Mouse (Mus musculus): ENCODE data around the gene Acox3.
A peak's percentile ranks its signal among the peaks of the same experiment; 100 is the strongest.

Acox3 gene

DNA sequence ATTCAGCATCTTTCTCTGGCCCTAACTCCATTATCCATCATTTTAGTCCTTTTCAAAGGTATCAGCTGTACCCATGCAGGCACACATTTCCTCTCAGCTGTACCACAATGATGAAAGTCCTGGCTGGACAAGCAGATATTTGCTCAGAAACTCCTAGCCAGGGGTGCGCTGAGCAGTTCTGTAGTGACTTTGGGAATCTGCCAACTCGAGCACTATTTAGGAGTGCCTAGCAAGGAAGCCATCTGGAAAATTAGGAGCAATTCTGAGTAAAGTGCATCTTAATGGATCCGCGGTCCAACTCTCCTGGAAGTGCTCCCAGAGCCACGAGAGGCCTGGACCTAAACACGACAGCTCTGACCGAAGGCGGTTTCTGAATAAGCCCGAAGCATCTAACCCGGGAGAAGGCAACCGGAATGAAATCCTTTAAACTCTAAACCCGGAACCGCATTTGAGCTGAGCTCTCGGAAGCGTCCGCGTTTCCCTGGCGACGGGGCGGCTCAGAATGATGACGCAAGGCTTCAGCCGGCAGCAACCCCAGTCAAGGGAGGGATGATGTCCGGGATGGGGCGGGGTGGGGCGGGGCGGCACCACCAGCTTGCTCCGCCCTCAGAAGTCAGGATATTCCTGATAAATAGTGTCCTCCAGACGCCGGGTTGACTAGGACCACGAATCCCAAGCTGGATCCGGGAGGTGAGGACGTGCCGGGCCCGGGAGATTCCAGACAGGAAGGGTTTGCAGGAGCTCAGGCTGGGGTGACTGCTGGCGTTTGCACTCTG lies at the start of gene Acox3:
Gene Acox3, plus strand, starts transcription at position 596 of the 776 bp plus-strand sequence.
- no peaks in the 10 kb centered on the region for H3K36me3 ChIP-seq (ENCODE audit: insufficient read depth, low read length)
- H3K9me3 ChIP-seq (ENCODE audit: low read length) = no peaks in the 10 kb centered on the region
- no peak for TF ChIP-seq NANOG (IDR thresholded peaks at IDR 0.05; ENCODE audit: borderline replicate concordance, low read length)
- TF ChIP-seq CTCF (conservative IDR thresholded peaks at IDR 0.05; ENCODE audit: low read length) = no peak
- TF ChIP-seq POU5F1 (IDR thresholded peaks at IDR 0.05; ENCODE audit: borderline replicate concordance, low read length) = no peak
- peaks cover 15% of the 10 kb centered on the region for H3K4me1 ChIP-seq (replicated peaks; ENCODE audit: low read depth, low read length)
- H3K27me3 ChIP-seq (ENCODE audit: insufficient read depth, low read length) = peaks cover 11% of the 10 kb centered on the region; the same call in 1 of the 2 replicates
- peak within 1 kb of the TSS; percentile 83 for H3K4me3 ChIP-seq (replicated peaks; ENCODE audit: low read length)

DNA sequence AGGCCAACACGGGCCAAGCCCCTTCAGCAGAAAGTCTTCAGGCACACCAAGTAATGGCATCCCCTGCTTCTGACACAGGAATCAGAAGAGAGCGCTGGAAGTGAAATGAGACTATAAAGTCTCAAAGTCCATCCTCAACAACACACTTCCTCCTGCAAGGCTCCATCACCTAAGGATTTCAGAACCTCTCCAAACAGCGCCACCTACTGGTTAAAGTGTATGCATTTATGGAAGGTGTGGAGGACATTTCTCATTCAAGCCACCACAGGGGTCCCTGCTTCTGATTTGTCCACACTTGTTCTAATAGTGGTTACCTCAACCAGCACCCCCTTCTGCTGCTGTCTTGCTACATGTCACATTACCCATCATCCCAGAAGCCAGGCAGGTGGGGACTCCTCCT lies 46.6 kb upstream of the Acox3 start:
- Histone ChIP-seq H3K4me1 (replicated peaks; ENCODE audit: low read depth, low read length) (peaks cover 3% of the 10 kb centered on the region; the same call in 1 of the 2 replicates), H3K27me3 (ENCODE audit: insufficient read depth, low read length) (peaks cover 18% of the 10 kb centered on the region), H3K36me3 (ENCODE audit: insufficient read depth, low read length) (no peaks in the 10 kb centered on the region), H3K9me3 (ENCODE audit: low read length) (peaks cover 9% of the 10 kb centered on the region; the same call in 1 of the 2 replicates), H3K4me3 (replicated peaks; ENCODE audit: low read length) (no peak overlapping the region)
- no peak for TF ChIP-seq NANOG (IDR thresholded peaks at IDR 0.05; ENCODE audit: borderline replicate concordance, low read length)
- TF ChIP-seq CTCF (conservative IDR thresholded peaks at IDR 0.05; ENCODE audit: low read length) = peak; percentile 50
- TF ChIP-seq POU5F1 (IDR thresholded peaks at IDR 0.05; ENCODE audit: borderline replicate concordance, low read length) = no peak

- Histone ChIP-seq H3K9me3 (ENCODE audit: low read length) (peaks cover 9% of the 10 kb centered on the region; the same call in 1 of the 2 replicates), H3K4me1 (replicated peaks; ENCODE audit: low read depth, low read length) (no peaks in the 10 kb centered on the region), H3K36me3 (ENCODE audit: insufficient read depth, low read length) (no peaks in the 10 kb centered on the region), H3K4me3 (replicated peaks; ENCODE audit: low read length) (no peak overlapping the region), H3K27me3 (ENCODE audit: insufficient read depth, low read length) (peaks cover 9% of the 10 kb centered on the region)
- TF ChIP-seq NANOG (IDR thresholded peaks at IDR 0.05; ENCODE audit: borderline replicate concordance, low read length) = no peak
- no peak for TF ChIP-seq POU5F1 (IDR thresholded peaks at IDR 0.05; ENCODE audit: borderline replicate concordance, low read length)
- no peak for TF ChIP-seq CTCF (conservative IDR thresholded peaks at IDR 0.05; ENCODE audit: low read length)
Observed at GRCm38 (mm10) chr5:35537474-35537873, 45.4 kb upstream of the Acox3 start.

GRCm38 (mm10) chr5:35538022-35538421 lies 44.8 kb upstream of the Acox3 start:
- Histone ChIP-seq H3K4me3 (replicated peaks; ENCODE audit: low read length) (no peak overlapping the region), H3K36me3 (ENCODE audit: insufficient read depth, low read length) (no peaks in the 10 kb centered on the region), H3K9me3 (ENCODE audit: low read length) (peaks cover 9% of the 10 kb centered on the region; the same call in 1 of the 2 replicates), H3K4me1 (replicated peaks; ENCODE audit: low read depth, low read length) (no peaks in the 10 kb centered on the region), H3K27me3 (ENCODE audit: insufficient read depth, low read length) (0 out of 2 replicates have a peak, but pooled peaks cover 3% of the 10 kb centered on the region)
- TF ChIP-seq CTCF (conservative IDR thresholded peaks at IDR 0.05; ENCODE audit: low read length) (no peak), NANOG (IDR thresholded peaks at IDR 0.05; ENCODE audit: borderline replicate concordance, low read length) (no peak), POU5F1 (IDR thresholded peaks at IDR 0.05; ENCODE audit: borderline replicate concordance, low read length) (no peak)

DNA sequence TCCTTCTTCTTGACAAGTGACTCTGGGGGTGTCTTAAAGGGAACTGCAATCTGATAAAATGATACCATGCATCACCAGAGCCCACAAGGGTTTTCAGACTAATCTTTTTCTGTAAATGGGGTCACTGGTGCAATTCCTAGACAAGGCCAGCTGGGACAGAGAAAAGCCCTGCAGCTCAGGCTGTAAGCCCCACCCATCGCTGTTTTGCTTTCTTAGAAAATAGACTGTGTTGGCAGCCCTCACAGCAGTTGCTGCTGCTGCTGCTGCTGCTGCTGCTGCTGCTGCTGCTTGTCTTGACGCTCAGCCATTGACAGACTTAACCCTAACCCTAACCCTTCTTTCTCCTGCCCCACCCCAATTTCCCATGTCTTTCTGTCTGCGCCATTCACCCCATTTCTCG lies 43.3 kb upstream of the Acox3 start:
- Histone ChIP-seq H3K9me3 (ENCODE audit: low read length) (peaks cover 9% of the 10 kb centered on the region; the same call in 1 of the 2 replicates), H3K36me3 (ENCODE audit: insufficient read depth, low read length) (no peaks in the 10 kb centered on the region), H3K4me3 (replicated peaks; ENCODE audit: low read length) (no peak overlapping the region), H3K27me3 (ENCODE audit: insufficient read depth, low read length) (0 out of 2 replicates have a peak, but pooled peaks cover 3% of the 10 kb centered on the region), H3K4me1 (replicated peaks; ENCODE audit: low read depth, low read length) (no peaks in the 10 kb centered on the region)
- TF ChIP-seq NANOG (IDR thresholded peaks at IDR 0.05; ENCODE audit: borderline replicate concordance, low read length) (no peak), CTCF (conservative IDR thresholded peaks at IDR 0.05; ENCODE audit: low read length) (no peak), POU5F1 (IDR thresholded peaks at IDR 0.05; ENCODE audit: borderline replicate concordance, low read length) (no peak)

GRCm38 (mm10) chr5:35540555-35540954 lies 42.3 kb upstream of the Acox3 start:
- H3K27me3 ChIP-seq (ENCODE audit: insufficient read depth, low read length) = 0 out of 2 replicates have a peak, but pooled peaks cover 3% of the 10 kb centered on the region
- TF ChIP-seq NANOG (IDR thresholded peaks at IDR 0.05; ENCODE audit: borderline replicate concordance, low read length) (no peak), CTCF (conservative IDR thresholded peaks at IDR 0.05; ENCODE audit: low read length) (no peak), POU5F1 (IDR thresholded peaks at IDR 0.05; ENCODE audit: borderline replicate concordance, low read length) (no peak)
- H3K9me3 ChIP-seq (ENCODE audit: low read length) = peaks cover 7% of the 10 kb centered on the region; the same call in 1 of the 2 replicates

GRCm38 (mm10) chr5:35541059-35541790 lies 41.6 kb upstream of the Acox3 start:
- 0 out of 2 replicates have a peak, but pooled peaks cover 3% of the 10 kb centered on the region for H3K27me3 ChIP-seq (ENCODE audit: insufficient read depth, low read length)
- no peak overlapping the region for H3K4me3 ChIP-seq (replicated peaks; ENCODE audit: low read length)
- no peak for TF ChIP-seq CTCF (conservative IDR thresholded peaks at IDR 0.05; ENCODE audit: low read length)
- TF ChIP-seq POU5F1 (IDR thresholded peaks at IDR 0.05; ENCODE audit: borderline replicate concordance, low read length) = no peak
- no peak for TF ChIP-seq NANOG (IDR thresholded peaks at IDR 0.05; ENCODE audit: borderline replicate concordance, low read length)
- no peaks in the 10 kb centered on the region for H3K4me1 ChIP-seq (replicated peaks; ENCODE audit: low read depth, low read length)
- no peaks in the 10 kb centered on the region for H3K36me3 ChIP-seq (ENCODE audit: insufficient read depth, low read length)
- H3K9me3 ChIP-seq (ENCODE audit: low read length) = no peaks in the 10 kb centered on the region

More at GRCm38 (mm10) chr5:35540555-35540954, 42.3 kb upstream of the Acox3 start:
- Histone ChIP-seq H3K4me3 (replicated peaks; ENCODE audit: low read length) (no peak overlapping the region), H3K4me1 (replicated peaks; ENCODE audit: low read depth, low read length) (no peaks in the 10 kb centered on the region), H3K36me3 (ENCODE audit: insufficient read depth, low read length) (no peaks in the 10 kb centered on the region)

GRCm38 (mm10) chr5:35546127-35546526 lies 36.7 kb upstream of the Acox3 start:
- Histone ChIP-seq H3K36me3 (ENCODE audit: insufficient read depth, low read length) (no peaks in the 10 kb centered on the region), H3K4me3 (replicated peaks; ENCODE audit: low read length) (no peak overlapping the region), H3K9me3 (ENCODE audit: low read length) (peaks cover 8% of the 10 kb centered on the region), H3K4me1 (replicated peaks; ENCODE audit: low read depth, low read length) (no peaks in the 10 kb centered on the region), H3K27me3 (ENCODE audit: insufficient read depth, low read length) (0 out of 2 replicates have a peak, but pooled peaks cover under 1% of the 10 kb centered on the region)
- TF ChIP-seq POU5F1 (IDR thresholded peaks at IDR 0.05; ENCODE audit: borderline replicate concordance, low read length) (no peak), CTCF (conservative IDR thresholded peaks at IDR 0.05; ENCODE audit: low read length) (no peak), NANOG (IDR thresholded peaks at IDR 0.05; ENCODE audit: borderline replicate concordance, low read length) (no peak)
